Mouse (Mus musculus) frontal cortex, postnatal 25 days (tissue): ENCODE data around the gene Plcb4.
A peak's percentile ranks its signal among the peaks of the same experiment; 100 is the strongest.
"Not testable (repeated sequence)": the region's sequence is repeated elsewhere in the genome, so short reads cannot be mapped to it uniquely, and the experiment has no call there.

Source experiments
- DNase-seq, 2 experiments: peaks; one replicate each; pipeline ENCODE4 v3.0.0; 2022; ENCODE audit warnings: low spot score in 2 of 2

The Plcb4 gene

GRCm38 (mm10) chr2:135947839-135948238 lies 289.0 kb downstream of the Plcb4 start:
- no peak for DNase-seq

DNA sequence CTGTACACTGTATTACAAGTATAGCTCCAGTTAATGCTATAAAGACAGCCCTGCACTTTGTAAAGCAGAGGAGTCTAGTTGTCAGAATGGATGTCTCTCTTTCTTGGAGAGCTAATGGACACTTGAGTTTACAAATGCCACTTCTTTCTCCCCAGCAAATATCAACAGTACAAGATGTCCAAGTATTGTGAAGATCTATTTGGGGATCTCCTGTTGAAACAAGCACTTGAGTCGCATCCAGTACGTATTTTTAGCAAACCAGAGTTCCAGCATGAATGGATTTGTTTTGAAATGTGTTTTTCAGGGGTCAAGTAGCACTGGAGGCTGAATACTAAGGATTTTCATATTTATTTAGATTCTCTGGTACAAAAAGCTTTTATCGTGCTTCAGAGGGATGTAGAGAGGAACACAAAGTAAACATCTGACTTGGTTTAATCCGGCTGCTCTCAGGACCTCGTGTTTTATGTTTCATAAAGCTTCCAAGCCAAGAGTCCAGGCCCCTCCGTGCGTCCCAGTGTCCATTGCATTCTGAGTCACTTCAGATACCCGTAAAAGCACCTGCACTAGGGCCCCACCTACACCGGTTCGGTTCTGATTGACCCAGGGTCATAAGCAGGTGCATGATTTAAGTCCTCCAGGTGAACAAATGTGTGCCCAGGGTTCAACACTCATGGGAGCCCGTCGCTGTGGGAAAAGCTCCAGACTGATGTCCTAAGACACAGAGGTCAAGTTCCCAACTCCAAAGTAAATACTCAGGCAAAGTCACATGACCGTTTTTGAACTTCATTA lies 296.1 kb downstream of the Plcb4 start:
- DNase-seq: no peak

GRCm38 (mm10) chr2:135955796-135956195 lies 297.0 kb downstream of the Plcb4 start:
- DNase-seq: no peak

GRCm38 (mm10) chr2:135957689-135958088 lies 298.9 kb downstream of the Plcb4 start:
- peak; percentile 26 to 55 for DNase-seq

DNA sequence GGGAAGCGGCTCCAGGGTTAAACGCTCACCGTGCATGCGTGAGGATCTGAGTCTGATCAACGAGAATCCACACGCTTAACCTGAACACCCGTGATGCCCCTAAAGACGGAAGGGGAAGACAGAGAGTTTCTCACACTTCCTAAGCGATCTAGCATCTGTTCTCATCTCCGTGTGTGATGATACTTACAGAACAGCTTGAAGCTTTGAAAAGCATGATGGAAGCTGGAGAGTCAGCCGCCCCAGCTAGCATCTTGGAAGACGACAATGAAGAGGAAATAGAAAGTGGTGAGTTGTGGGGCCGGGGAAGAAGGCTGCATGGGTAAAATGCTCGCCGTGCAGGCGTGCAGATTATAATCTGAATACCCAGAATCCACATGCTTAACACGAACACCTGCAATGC lies 299.6 kb downstream of the Plcb4 start:
- DNase-seq: no peak

- no peak for DNase-seq
These were observed 304.3 kb downstream of the Plcb4 start for GRCm38 (mm10) chr2:135963089-135963488.

GRCm38 (mm10) chr2:135966871-135967557 lies 308.2 kb downstream of the Plcb4 start:
- DNase-seq: peak in 1 of 2 experiments; percentile 40

- no peak for DNase-seq
These were observed 309.3 kb downstream of the Plcb4 start for GRCm38 (mm10) chr2:135968159-135968558.

DNA sequence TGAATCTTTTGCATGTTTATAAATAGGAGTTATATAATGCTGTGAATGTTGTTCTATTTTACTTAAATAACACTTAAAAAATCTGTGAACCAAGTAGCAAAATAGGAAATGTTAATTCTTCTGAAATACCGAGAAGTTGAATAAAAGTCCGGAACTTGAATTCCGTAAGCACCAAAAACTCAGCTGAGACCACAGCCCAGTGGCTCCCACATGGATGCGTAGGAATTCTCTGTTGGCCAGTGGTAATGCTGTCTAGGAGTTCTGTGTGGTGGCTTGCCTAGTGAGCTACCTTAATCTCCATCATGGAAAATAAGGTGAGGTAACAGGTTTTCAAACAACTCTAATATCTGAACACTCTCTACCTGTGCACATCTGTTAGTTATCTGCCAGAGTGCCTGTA lies 312.1 kb downstream of the Plcb4 start:
- DNase-seq: no peak

DNA sequence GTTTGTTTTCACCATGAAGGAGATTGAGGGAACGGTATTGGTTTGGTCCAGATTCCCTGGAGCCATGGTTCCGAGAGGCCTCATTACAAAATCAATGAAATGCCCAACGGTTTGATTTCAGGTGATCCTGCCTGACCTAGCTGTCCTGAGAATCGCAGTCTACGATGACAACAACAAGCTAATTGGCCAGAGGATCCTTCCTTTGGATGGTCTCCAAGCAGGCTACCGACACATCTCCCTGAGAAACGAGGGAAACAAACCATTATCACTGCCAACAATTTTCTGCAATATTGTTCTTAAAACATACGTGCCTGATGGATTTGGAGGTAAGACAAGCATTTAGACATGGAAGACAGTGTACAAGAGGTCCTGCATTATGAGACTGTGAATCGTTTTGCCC lies 317.2 kb downstream of the Plcb4 start:
- DNase-seq: no peak

- DNase-seq: no peak
These were observed 320.0 kb downstream of the Plcb4 start for GRCm38 (mm10) chr2:135978790-135979189.

DNA sequence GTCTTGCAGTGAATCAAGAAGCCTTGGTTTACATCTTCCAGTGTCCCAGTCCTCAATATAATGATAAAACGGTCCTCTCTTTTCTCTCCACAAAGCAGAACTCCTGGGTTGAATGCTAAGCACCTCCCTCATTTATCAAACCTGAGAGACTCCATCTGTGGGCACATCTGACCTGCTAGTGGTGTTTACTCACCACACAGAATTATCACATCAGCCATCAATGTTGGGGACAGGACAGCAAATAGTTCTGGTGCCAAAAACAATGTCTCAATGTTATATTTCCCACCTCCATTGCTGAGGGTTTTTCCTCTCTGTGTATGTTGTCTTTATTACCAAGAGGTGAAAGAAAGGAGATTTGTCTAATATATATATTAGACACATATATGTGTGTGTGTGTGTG lies 321.6 kb downstream of the Plcb4 start:
- no peak for DNase-seq

DNA sequence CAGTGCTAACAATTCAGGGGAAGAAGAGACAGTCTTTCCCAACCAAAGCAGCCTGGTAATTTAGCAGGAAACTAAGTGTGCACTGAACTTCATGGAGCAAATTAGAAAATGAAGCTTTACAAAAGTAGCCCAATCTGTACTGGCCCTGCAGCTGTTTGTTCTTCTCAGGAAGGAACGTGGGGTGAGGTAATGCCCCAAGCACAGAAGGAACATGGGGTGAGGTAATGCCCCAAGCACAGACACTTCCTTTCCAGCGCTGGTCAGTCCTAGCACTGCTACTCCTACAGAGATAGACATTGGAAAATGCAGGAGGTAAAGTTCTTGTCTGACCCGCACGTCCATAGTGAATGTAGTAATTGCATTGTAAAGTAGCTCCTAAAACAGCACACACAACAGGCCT lies 325.2 kb downstream of the Plcb4 start:
- DNase-seq: no peak

- DNase-seq: no peak
These were observed 326.9 kb downstream of the Plcb4 start for GRCm38 (mm10) chr2:135985536-135986265.

- not testable (repeated sequence) for DNase-seq
These were observed 329.7 kb downstream of the Plcb4 start for GRCm38 (mm10) chr2:135988475-135988874.

DNA sequence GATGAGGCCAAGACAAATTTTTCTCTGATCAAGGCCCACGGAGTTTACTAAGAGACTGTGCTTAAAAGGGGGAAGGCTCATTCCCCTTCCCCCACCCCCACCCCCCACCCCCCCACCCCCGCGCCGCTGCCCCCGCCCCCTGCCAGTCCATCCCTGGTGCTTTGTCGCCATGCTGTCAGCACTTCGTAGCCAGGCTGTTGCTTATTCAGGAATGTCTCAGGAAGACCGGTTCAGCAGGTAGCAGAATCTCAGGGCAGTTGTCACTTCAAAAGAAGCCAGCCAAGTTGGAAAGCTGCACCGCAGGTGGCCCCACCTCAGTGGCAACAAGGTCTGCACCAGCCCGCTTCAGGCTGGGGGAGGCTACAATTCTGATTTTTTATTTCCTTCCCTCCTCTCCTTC lies 331.9 kb downstream of the Plcb4 start:
- DNase-seq: not testable (repeated sequence)

GRCm38 (mm10) chr2:135993314-135993713 lies 334.5 kb downstream of the Plcb4 start:
- no peak for DNase-seq

DNA sequence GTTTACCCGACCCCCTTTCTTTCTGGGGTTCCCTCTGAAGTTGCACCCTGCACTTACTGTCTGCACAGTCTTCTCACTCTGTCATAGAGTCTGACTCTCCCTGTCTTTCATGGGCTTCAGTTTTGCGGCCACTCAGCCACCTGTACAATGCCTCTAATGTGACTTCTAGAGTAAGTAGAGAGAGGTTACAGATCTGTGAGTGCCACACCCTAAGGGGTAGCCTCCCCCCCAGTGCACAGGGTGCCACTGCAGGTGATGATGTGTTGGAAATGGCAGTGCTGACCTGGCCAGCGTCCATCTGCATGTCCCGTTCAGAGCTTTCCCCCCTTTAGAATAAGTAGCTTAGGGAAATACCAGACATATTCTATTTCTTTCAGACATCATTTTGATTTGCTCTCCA lies 336.4 kb downstream of the Plcb4 start:
- DNase-seq: no peak

- no peak for DNase-seq
These were observed 338.1 kb downstream of the Plcb4 start for GRCm38 (mm10) chr2:135996936-135997335.

DNA sequence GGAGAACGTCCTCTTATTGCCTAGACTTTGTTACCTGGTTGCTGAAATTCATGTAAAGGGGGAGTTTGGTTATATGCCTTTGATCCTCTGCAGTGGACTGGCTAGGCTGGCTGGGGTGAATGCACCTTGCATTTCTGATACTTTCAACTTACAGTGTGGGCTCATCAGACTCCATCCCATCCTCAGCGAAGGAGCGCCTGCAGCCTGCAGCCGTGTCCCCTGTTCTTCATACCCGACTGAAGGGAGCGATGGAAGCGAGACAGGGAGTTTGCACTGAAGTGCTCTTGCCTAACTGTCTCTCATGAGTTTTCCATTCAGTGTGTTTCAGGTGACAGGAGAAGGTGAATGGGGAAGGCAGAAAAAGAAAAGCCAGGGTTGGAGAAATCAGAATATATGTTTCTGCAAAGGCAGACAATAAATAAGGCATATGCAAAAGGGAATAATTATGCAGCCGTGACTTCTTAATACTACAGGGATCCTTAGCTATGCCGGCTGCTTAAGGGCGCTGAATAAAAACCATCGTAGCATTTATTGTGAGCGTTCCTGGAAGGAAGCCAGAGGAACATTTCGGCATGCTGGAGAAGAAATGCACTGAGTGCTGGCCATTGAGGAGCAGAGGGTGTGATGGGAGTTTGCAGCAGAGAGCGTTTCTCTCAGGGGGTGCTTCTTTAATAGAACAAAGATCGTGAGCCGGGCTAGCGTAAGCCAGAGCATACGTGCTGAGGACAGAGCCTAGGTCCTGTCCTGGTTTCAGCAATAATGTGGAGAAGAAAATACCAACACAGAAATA lies 338.7 kb downstream of the Plcb4 start:
- no peak for DNase-seq

GRCm38 (mm10) chr2:135998886-135999285 lies 340.1 kb downstream of the Plcb4 start:
- DNase-seq: no peak

DNA sequence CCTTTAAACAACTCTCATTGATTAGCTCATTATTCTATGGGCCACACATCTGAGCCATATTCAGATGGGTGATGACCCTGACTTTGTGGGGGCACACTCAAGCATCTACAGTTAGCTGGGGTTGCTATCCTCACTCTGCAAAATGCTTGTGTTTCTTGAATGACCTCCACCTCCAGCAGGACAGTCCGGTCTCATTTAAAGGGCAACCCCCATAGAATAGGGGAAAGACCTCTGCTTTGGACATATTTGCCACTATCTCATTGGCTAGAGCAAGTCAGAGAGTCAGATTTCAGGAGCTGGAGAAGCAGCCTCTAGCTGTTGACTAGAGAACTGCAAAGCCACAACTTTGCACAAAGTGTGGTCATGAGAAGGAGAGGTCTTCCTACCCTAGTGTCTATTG lies 340.6 kb downstream of the Plcb4 start:
- no peak for DNase-seq
